In genomic region chr9:65519807-65520504, GRCm38 (mm10) we compare ENCODE assay signal across 7 mouse cellular contexts. TPM values are rescaled to one million over a fixed set of nuclear protein-coding genes. Genes with fewer than 3 reads are reported as not detected.
A peak's percentile ranks its signal among the peaks of the same experiment; 100 is the strongest.
DNase-seq lines count a peak whose midpoint lies in the region; ATAC-seq and TF ChIP-seq lines count a peak whose summit lies in the region.

Gene Ankdd1a, minus strand, starts transcription at chr9:65520193.

- ATAC-seq in lung, postnatal 0 days = peak; percentile 24; the same call in 1 of the 2 replicates
- ATAC-seq in hindbrain, embryonic 12.5 days (ENCODE audit: low FRiP score) = peak; percentile 72
- no peak; the same call in 1 of the 2 replicates for ATAC-seq in limb, embryonic 11.5 days (ENCODE audit: insufficient number of reproducible peaks, low FRiP score, low TSS enrichment, low read depth)

- no peaks in the 10 kb centered on the region for H3K9me3 ChIP-seq in lung, postnatal 0 days (ENCODE audit: low read length)
- no peaks in the 10 kb centered on the region for H3K9me3 ChIP-seq in hindbrain, embryonic 12.5 days (replicated peaks)
- no peaks in the 10 kb centered on the region for H3K9me3 ChIP-seq in limb, embryonic 11.5 days (ENCODE audit: control insufficient read depth, low read length)

- DNase-seq in lung, postnatal 0 days (ENCODE audit: low spot score) = no peak
- DNase-seq in lung, postnatal 14 days = no peak
- DNase-seq in limb, embryonic 11.5 days (ENCODE audit: low spot score) = peak; percentile 60
- DNase-seq in right cerebral cortex, adult 2 months (ENCODE audit: low spot score in 2 of 2) = peak; percentile 64 to 71
- no peak for DNase-seq in thymus, adult 2 months

- H3K4me2 ChIP-seq in lung, postnatal 0 days (replicated peaks; ENCODE audit: low read depth, low read length) = peak within 1 kb of the TSS; percentile 18; the same call in 1 of the 2 replicates
- H3K4me2 ChIP-seq in hindbrain, embryonic 12.5 days (replicated peaks) = peak within 1 kb of the TSS; percentile 55
- H3K4me2 ChIP-seq in limb, embryonic 11.5 days (ENCODE audit: low read depth, severe bottlenecking) = peak within 1 kb of the TSS; percentile 64

- no peak within 1 kb of the TSS for H3K9ac ChIP-seq in lung, postnatal 0 days (replicated peaks; ENCODE audit: low read depth)
- H3K9ac ChIP-seq in hindbrain, embryonic 12.5 days = peak within 1 kb of the TSS; percentile 60
- peak within 1 kb of the TSS; percentile 47; the same call in 1 of the 2 replicates for H3K9ac ChIP-seq in limb, embryonic 11.5 days (ENCODE audit: low read length)

- TF ChIP-seq CTCF in lung, postnatal 0 days (IDR thresholded peaks at IDR 0.05) = no peak
- TF ChIP-seq CTCF in cortical plate, adult 2 months (IDR thresholded peaks at IDR 0.05; ENCODE audit: extremely low read depth, insufficient read depth, low read length) = no peak
- TF ChIP-seq CTCF in thymus, adult 2 months (IDR thresholded peaks at IDR 0.05; ENCODE audit: borderline replicate concordance, control insufficient read depth, extremely low read depth, insufficient read depth, low read length, poor library complexity) = no peak

- no peak for TF ChIP-seq POLR2A in cortical plate, adult 2 months (IDR thresholded peaks at IDR 0.05; ENCODE audit: extremely low read depth, insufficient read depth, low read length)
- no peak for TF ChIP-seq POLR2A in thymus, adult 2 months (IDR thresholded peaks at IDR 0.05; ENCODE audit: control insufficient read depth, extremely low read depth, insufficient read depth, low read length, poor library complexity)

- H3K27me3 ChIP-seq in lung, postnatal 0 days (replicated peaks; ENCODE audit: insufficient read depth, low read length) = no peaks in the 10 kb centered on the region; the same call in 1 of the 2 replicates
- H3K27me3 ChIP-seq in hindbrain, embryonic 12.5 days = 0 out of 2 replicates have a peak, but pooled peaks cover 5% of the 10 kb centered on the region
- no peaks in the 10 kb centered on the region for H3K27me3 ChIP-seq in limb, embryonic 11.5 days (ENCODE audit: control insufficient read depth, insufficient read depth, low read length)
- H3K27me3 ChIP-seq in thymus, adult 2 months (ENCODE audit: control insufficient read depth, insufficient read depth, low read length) = no peaks in the 10 kb centered on the region

- 8% methylated on average over 23 of the region's 25 CpGs for WGBS in lung, postnatal 0 days
- 7% methylated on average over 23 of the region's 25 CpGs for WGBS in hindbrain, embryonic 12.5 days
- 9% methylated on average over 25 of the region's 25 CpGs for WGBS in limb, embryonic 11.5 days
- 67% methylated on average over 25 of the region's 25 CpGs for WGBS in thymus, adult 2 months

- H3K4me3 ChIP-seq in lung, postnatal 0 days (ENCODE audit: low read depth, low read length) = no peak within 1 kb of the TSS
- peak within 1 kb of the TSS; percentile 11 for H3K4me3 ChIP-seq in cortical plate, adult 2 months (ENCODE audit: insufficient read depth, low read length)
- peak within 1 kb of the TSS; percentile 32 for H3K4me3 ChIP-seq in hindbrain, embryonic 12.5 days
- peak within 1 kb of the TSS; percentile 15; the same call in 1 of the 2 replicates for H3K4me3 ChIP-seq in limb, embryonic 11.5 days (ENCODE audit: low read depth, low read length)
- no peak within 1 kb of the TSS for H3K4me3 ChIP-seq in thymus, adult 2 months (ENCODE audit: control insufficient read depth, insufficient read depth, low read length)

- TF ChIP-seq EP300 in lung, postnatal 0 days (IDR thresholded peaks at IDR 0.05) = no peak

- no peaks in the 10 kb centered on the region for H3K4me1 ChIP-seq in lung, postnatal 0 days (ENCODE audit: insufficient read depth, low read depth, low read length)
- H3K4me1 ChIP-seq in cortical plate, adult 2 months (ENCODE audit: control insufficient read depth, insufficient read depth, low read length) = peaks cover 2% of the 10 kb centered on the region; the same call in 1 of the 2 replicates
- H3K4me1 ChIP-seq in hindbrain, embryonic 12.5 days = peaks cover 15% of the 10 kb centered on the region
- peaks cover 10% of the 10 kb centered on the region; the same call in 1 of the 2 replicates for H3K4me1 ChIP-seq in limb, embryonic 11.5 days (ENCODE audit: control insufficient read depth, insufficient read depth, low read length)
- no peaks in the 10 kb centered on the region for H3K4me1 ChIP-seq in thymus, adult 2 months (replicated peaks; ENCODE audit: control insufficient read depth, insufficient read depth, low read length)

- no peak within 1 kb of the TSS for H3K27ac ChIP-seq in lung, postnatal 0 days (ENCODE audit: low read length)
- H3K27ac ChIP-seq in cortical plate, adult 2 months (ENCODE audit: insufficient read depth, low read length) = no peak within 1 kb of the TSS
- H3K27ac ChIP-seq in hindbrain, embryonic 12.5 days = no peak within 1 kb of the TSS
- H3K27ac ChIP-seq in limb, embryonic 11.5 days (replicated peaks; ENCODE audit: low read depth, low read length) = no peak within 1 kb of the TSS
- H3K27ac ChIP-seq in thymus, adult 2 months (ENCODE audit: control insufficient read depth, insufficient read depth, low read length) = no peak within 1 kb of the TSS

- H3K36me3 ChIP-seq in lung, postnatal 0 days (ENCODE audit: insufficient read depth, low read length) = no peaks in the 10 kb centered on the region
- no peaks in the 10 kb centered on the region for H3K36me3 ChIP-seq in hindbrain, embryonic 12.5 days
- H3K36me3 ChIP-seq in limb, embryonic 11.5 days (ENCODE audit: control insufficient read depth, insufficient read depth, low read length) = no peaks in the 10 kb centered on the region
- no peaks in the 10 kb centered on the region for H3K36me3 ChIP-seq in thymus, adult 2 months (ENCODE audit: control insufficient read depth, insufficient read depth, low read length)

RNA-seq across cellular contexts. Expression of gene Ankdd1a, which starts in this region (rescaled TPM):
- not detected in 2 replicates for polyA plus RNA-seq in lung, postnatal 0 days (2015; fragmentation: Nextera tagmentation; extraction: Ambion mirVana)
- 1.4 and 1.8 TPM in 2 replicates for polyA plus RNA-seq in cortical plate, adult 2 months (2012; rRNA removed)
- 0.22 TPM in 1 of 2 replicates, not detected in the other for polyA plus RNA-seq in hindbrain, embryonic 12.5 days (2016; fragmentation: Nextera tagmentation; extraction: Ambion mirVana)
- polyA plus RNA-seq in limb, embryonic 11.5 days (2014; fragmentation: Nextera tagmentation; extraction: Ambion mirVana) = not detected in 2 replicates
- 0.15 TPM in 1 of 2 replicates, not detected in the other for polyA plus RNA-seq in thymus, adult 2 months (2012; rRNA removed)

Comparison
In these comparisons a context has a peak if more than half of its experiments do, and no peak if none do; other contexts are left out.
1. Peak in ATAC-seq and H3K4me2 ChIP-seq in lung, postnatal 0 days; RNA of the gene not detected or under 1 TPM.
2. Peak in ATAC-seq, H3K4me3 ChIP-seq, H3K9ac ChIP-seq and H3K4me2 ChIP-seq in hindbrain, embryonic 12.5 days; RNA of the gene not detected or under 1 TPM.
3. Peak in DNase-seq, H3K4me3 ChIP-seq, H3K9ac ChIP-seq and H3K4me2 ChIP-seq in limb, embryonic 11.5 days; RNA of the gene not detected or under 1 TPM.
4. DNase-seq: peak in right cerebral cortex, adult 2 months (2 of 2); none in lung, postnatal 0 days (single experiment), lung, postnatal 14 days (single experiment) and thymus, adult 2 months (single experiment).
5. Peak in every context shown above with its lines, with median percentiles within 50 percentile points of each other: H3K4me2 ChIP-seq.